Mouse (Mus musculus): Measurements from ENCODE around the gene Nectin2.

GRCm38 (mm10) chr7:19716822-19717221 is 33.5 kb downstream of the Nectin2 start:
- TF ChIP-seq CTCF (IDR thresholded peaks at IDR 0.05; ENCODE audit: borderline replicate concordance, control insufficient read depth, extremely low read depth, insufficient read depth, low read length, poor library complexity) (no peak), POLR2A (IDR thresholded peaks at IDR 0.05; ENCODE audit: control insufficient read depth, extremely low read depth, insufficient read depth, low read length, poor library complexity) (no peak)
